Mouse (Mus musculus) E14TG2a.4 (cell line): ENCODE results near the gene Atf4.

Source experiments
- CTCF ChIP-seq: conservative IDR thresholded peaks from 2 replicates; pipeline ENCODE4 v1.5.1; 2014; ENCODE audit warnings: low read length
- NANOG ChIP-seq: IDR thresholded peaks from 2 replicates; pipeline ENCODE4 v1.6.1; 2014; ENCODE audit warnings: borderline replicate concordance, low read length, mixed read lengths
- POU5F1 ChIP-seq: IDR thresholded peaks from 2 replicates; pipeline ENCODE4 v1.6.1; 2014; ENCODE audit warnings: low read length, borderline replicate concordance

DNA sequence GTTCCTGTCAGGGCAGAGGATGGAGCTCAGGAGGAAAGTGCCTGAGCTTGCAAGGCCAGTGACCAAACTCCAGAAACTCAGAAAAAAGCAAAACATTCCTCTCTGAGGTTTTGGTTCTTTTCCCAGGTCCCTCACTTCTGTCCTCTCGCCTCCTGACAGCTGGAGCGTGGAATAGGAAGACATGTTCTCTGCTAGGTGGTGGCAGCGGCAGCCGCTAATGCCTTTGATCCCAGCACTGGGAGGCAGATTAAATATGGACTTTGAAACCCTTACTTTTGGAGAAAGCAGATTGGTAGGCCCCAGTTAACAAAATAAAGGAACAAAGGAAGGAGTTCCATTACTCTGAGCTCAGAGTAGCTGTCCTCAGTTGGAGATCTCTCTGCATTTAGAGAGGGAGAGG lies 46.5 kb upstream of the Atf4 start:
- TF ChIP-seq CTCF (no peak), POU5F1 (no peak), NANOG (no peak)
